Mouse (Mus musculus) olfactory bulb, adult 2 months (tissue): Measurements from ENCODE around the gene Pikfyve.

Experiments
- CTCF ChIP-seq: fragments of 200-500 bp; IDR thresholded peaks from 2 replicates; pipeline ENCODE4 v1.5.1; 2012; ENCODE audit warnings: low read depth, mild to moderate bottlenecking, low read length, moderate library complexity; ENCODE audit not compliant: insufficient read depth
- POLR2A ChIP-seq: fragments of 200-500 bp; IDR thresholded peaks from 2 replicates; pipeline ENCODE4 v1.6.1; 2012; ENCODE audit warnings: mild to moderate bottlenecking, low read depth, low read length, moderate library complexity; ENCODE audit not compliant: insufficient read depth

DNA sequence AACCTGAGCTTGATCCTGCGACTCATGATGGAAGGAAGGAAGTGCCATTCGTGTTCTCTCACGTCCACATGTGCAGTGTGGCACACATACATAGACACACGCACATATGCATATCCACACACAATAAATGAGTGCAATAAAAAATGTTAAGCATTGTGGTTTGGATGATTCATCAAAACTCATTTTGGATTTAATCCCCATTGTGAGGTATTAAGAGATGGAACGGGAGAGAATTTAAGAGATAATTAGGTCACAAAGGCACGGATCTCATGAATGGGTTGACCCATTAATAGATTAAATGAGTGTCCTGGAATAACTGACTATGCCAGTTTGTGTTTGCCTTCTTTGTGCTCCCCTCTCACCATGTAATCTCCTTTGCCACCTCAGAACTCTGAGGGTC lies 95.3 kb downstream of the Pikfyve start, which contains the start of gene Pth2r:
- TF ChIP-seq CTCF (no peak), POLR2A (no peak)
